Mouse (Mus musculus) cortical plate, adult 2 months (tissue): ENCODE measurements around the gene Tm9sf3.

Experiments used
- CTCF ChIP-seq: fragments of 200-500 bp; IDR thresholded peaks from 2 replicates; pipeline ENCODE4 v1.5.1; 2011; ENCODE audit warnings: mild to moderate bottlenecking, control low read depth, low read length; ENCODE audit not compliant: insufficient read depth; ENCODE audit errors: extremely low read depth
- POLR2A ChIP-seq: fragments of 200-500 bp; IDR thresholded peaks from 2 replicates; pipeline ENCODE4 v1.6.1; 2011; ENCODE audit warnings: mild to moderate bottlenecking, low read length, control low read depth; ENCODE audit not compliant: insufficient read depth; ENCODE audit errors: extremely low read depth

DNA sequence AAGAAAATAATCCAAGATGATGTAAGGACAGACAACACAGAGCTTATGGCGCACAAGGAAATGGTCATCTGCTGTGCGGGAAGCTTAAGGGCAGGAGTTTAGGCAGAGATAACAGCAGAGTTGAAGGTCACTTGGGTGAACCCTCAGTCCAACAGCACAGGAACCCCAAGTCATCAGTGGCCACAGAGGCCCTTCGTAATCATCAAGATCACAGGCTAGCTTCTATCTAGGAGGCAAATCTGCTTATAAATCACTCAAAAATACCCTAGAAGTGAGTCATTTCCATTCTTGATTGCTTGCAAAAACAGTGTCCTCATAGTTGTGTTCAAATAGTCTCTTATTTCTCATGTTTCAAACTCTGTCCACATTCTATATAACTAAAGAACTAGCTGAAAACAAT lies 15.5 kb downstream of the Tm9sf3 start:
- no peak for TF ChIP-seq CTCF
- TF ChIP-seq POLR2A, result no peak
